Mouse (Mus musculus): Measurements from ENCODE around the gene Chaf1a. TPM values are rescaled to one million over a fixed set of nuclear protein-coding genes. Genes with fewer than 3 reads are reported as not detected.
"Not testable (repeated sequence)": the region's sequence is repeated elsewhere in the genome, so short reads cannot be mapped to it uniquely, and the experiment has no call there.

Chaf1a gene
- total RNA-seq, 2 experiments from 2014 or later, result 13.4 to 14.0 TPM

DNA sequence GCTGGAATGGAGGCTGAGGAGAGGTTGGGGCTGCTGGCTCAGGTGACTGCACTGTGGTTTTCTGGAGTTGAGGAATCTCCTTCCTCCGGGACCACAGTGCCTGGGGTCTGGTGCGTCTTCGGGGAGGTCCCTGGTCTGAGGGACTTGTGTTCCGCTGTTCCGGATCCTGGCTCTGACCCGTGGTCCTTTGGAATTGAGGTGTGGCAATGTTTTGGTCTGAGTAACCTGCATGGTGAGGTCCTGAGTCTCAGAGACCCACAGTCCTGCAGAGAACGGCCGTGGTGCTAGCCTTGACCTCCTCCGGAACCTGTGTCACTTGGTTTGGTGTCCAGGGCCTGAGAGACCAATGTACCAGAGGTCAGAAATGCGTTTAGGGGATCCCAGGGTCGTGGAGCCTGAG lies 39.7 kb downstream of the Chaf1a start:
- DNase-seq (ENCODE audit: low spot score in 2 of 2), result no peak

- no peak for DNase-seq (ENCODE audit: low spot score in 2 of 2)
Measured at GRCm38 (mm10) chr17:56080781-56081585, 40.7 kb downstream of the Chaf1a start.

- no peak for DNase-seq (ENCODE audit: low spot score in 2 of 2)
Measured at GRCm38 (mm10) chr17:56092312-56092711, 52.1 kb downstream of the Chaf1a start.

DNA sequence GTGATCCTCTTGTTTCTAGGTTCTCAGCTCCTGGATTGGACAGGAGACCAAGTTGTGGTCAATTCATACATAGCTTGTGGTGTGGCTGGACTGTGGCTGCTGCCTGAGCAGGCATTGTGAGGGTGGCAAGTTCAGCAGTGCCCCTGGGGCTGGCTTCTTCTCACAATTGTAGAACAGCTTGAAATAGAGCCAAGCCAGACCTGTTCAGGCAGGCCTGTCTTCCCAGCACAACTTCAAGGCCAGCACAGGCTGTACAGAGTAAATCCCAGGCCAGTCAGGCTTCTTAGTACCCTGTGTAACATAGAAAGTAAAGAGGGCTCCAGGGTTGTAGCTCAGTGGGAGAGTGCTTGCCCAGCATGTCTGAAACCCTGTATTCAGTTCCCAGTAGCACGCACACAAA lies 52.6 kb downstream of the Chaf1a start:
- no peak for DNase-seq (ENCODE audit: low spot score in 2 of 2)

GRCm38 (mm10) chr17:56096883-56097282 lies 56.6 kb downstream of the Chaf1a start:
- DNase-seq (ENCODE audit: low spot score in 2 of 2), result no peak

DNA sequence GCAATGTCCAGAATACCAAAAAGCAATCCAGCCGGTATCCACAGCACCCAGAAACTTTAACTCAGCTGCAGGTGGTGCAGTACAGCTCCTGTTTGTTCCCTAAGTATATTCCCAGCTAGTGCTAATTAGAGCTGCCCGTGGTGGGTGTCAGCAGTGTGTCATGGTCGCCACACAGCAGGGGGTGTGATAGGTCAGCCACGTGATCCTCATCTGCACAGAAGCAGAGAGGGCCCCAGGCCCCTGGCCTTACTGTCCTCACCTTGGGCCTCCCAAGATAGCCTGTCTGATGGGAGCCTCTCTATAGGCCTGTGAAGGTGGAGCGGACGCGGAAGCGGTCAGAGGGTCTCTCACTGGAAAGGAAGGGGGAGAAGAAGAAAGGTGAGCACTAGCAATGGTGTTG lies 57.9 kb downstream of the Chaf1a start:
- no peak for DNase-seq (ENCODE audit: low spot score in 2 of 2)

GRCm38 (mm10) chr17:56098711-56099572 lies 58.7 kb downstream of the Chaf1a start:
- DNase-seq (ENCODE audit: low spot score in 2 of 2), result no peak

DNA sequence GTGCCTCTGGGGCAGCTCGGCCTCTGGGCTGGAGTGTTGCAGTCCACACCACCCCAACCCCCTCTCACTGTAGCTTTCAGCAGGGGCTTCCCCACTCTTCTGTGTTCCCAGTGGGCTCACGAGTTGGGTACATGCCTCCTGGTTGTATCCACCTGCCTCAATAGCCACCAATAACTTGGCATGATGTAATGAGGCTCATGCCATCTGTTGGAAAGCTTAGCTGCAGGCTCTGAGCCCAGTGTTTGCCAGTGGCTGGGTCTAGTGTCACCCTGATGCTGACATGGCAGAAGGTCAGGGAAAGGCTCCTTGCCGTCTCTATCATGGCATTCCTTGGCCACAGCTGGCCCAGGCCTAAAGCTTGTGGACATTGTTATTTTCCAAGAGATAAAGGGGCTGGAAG lies 60.6 kb downstream of the Chaf1a start:
- no peak for DNase-seq (ENCODE audit: low spot score in 2 of 2)

GRCm38 (mm10) chr17:56102158-56102557 lies 61.9 kb downstream of the Chaf1a start:
- no peak for DNase-seq (ENCODE audit: low spot score in 2 of 2)

GRCm38 (mm10) chr17:56102927-56103326 lies 62.7 kb downstream of the Chaf1a start:
- peak in 1 of 2 experiments; percentile 15 for DNase-seq (ENCODE audit: low spot score in 2 of 2)

GRCm38 (mm10) chr17:56103465-56104285 lies 63.4 kb downstream of the Chaf1a start:
- DNase-seq (ENCODE audit: low spot score in 2 of 2), result peak in 1 of 2 experiments; percentile 16

GRCm38 (mm10) chr17:56104821-56105220 lies 64.6 kb downstream of the Chaf1a start:
- not testable (repeated sequence) for DNase-seq (ENCODE audit: low spot score in 2 of 2)

- DNase-seq (ENCODE audit: low spot score in 2 of 2), result not testable (repeated sequence)
Measured at GRCm38 (mm10) chr17:56106436-56106835, 66.2 kb downstream of the Chaf1a start.

DNA sequence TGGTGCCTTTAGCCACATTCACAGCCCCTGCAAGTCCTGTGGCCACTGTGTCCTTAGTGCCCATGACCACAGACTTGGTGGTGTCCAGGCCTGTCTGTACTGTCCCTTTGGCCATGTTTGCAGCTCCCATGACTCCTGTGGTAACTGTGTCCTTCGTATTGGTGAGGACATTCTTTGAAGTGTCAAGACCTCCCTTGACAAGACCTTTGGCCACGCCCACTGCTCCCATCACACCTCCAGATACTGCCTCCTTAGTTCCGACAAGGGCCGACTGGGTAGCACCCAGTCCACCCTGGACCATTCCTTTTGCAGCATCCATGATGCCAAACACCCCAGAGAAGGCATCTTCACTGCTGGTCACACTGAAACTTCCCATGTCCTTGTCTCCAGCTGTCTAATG lies 66.7 kb downstream of the Chaf1a start:
- DNase-seq (ENCODE audit: low spot score in 2 of 2), result no peak

GRCm38 (mm10) chr17:56107736-56108135 lies 67.5 kb downstream of the Chaf1a start:
- DNase-seq (ENCODE audit: low spot score in 2 of 2), result no peak

DNA sequence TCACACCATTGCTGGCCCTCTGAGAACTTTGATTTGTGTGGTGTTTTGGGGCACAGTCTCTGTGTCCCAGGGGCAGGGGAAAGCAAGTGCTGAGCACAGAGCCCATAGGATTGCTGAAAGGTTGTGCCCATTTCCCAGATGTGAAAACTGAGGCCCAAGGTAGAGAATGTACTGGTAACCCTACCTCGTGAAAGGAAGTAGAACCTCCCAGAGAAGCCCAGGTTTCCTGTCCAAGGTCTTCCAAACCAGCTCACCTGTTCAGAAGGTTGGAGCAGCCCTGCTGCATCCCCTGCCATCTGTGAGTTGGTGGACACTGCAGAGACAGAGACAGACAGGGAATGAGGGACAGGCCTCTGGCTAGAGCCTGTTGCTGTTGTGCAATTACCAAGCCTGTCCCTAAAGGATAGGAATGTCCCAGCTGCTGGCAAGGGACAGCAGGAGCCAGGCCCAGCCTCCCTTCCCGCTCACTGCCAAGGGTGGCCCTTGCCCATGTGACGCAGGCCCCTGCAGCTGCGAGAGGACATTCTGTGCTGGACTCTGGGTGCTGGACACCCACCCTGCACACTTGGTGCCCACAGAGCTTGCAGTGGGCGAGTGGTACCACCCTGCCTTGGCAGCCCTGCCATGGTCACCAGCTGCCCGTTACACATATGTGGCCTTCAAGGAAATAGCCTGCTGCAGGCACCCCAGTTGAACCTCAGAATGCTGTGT lies 68.2 kb downstream of the Chaf1a start:
- peak; percentile 25 to 61 for DNase-seq (ENCODE audit: low spot score in 2 of 2)

GRCm38 (mm10) chr17:56109219-56110051 lies 69.2 kb downstream of the Chaf1a start, which contains the start of gene Plin4:
TSS of gene Plin4 (minus strand) at chr17:56109803.
- peak; percentile 8 to 25 for DNase-seq (ENCODE audit: low spot score in 2 of 2)

- no peak for DNase-seq (ENCODE audit: low spot score in 2 of 2)
Measured at GRCm38 (mm10) chr17:56110571-56110970, 70.3 kb downstream of the Chaf1a start.

DNA sequence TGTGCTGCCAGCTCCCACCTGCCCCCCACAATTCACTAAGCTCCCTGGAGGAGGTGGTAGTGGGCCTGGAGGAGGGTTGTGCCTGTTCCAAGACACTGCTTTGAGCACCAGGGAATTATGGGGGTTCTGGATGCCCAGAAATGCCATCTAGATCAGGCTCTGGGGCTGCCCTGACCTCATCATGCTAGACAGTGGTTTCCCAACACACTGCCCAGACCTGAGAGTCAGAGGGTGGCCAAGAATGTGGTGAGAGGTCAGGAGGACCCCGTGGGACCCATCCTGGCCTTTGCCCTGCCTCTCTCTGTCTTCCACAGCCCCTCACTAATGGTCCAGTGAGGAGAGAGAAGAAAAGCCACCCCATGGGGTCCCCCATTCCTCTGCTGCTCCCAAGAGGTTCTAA lies 70.8 kb downstream of the Chaf1a start:
- DNase-seq (ENCODE audit: low spot score in 2 of 2), result no peak

GRCm38 (mm10) chr17:56111864-56112263 lies 71.6 kb downstream of the Chaf1a start:
- DNase-seq (ENCODE audit: low spot score in 2 of 2), result peak in 1 of 2 experiments; percentile 68
